Mouse (Mus musculus): Measurements from ENCODE around the gene Sh3bgrl2. TPM values are rescaled to one million over a fixed set of nuclear protein-coding genes. Genes with fewer than 3 reads are reported as not detected.

Sh3bgrl2 gene
- polyA plus RNA-seq, 1 experiment from 2014 or later = 13.9 TPM

GRCm38 (mm10) chr9:83603159-83603558, 55.0 kb downstream of the Sh3bgrl2 start:
- WGBS = 52% methylated on average over 2 of the region's 2 CpGs
- H3K4me1 ChIP-seq (ENCODE audit: control insufficient read depth in 2 of 2, insufficient read depth in 2 of 2, low read length in 2 of 2) = peaks cover 8 to 27% of the 10 kb centered on the region in 2 experiments

GRCm38 (mm10) chr9:83605886-83606640, 57.9 kb downstream of the Sh3bgrl2 start:
- no peak overlapping the region for H3K9ac ChIP-seq (ENCODE audit: low read length)
- no peak for ATAC-seq (ENCODE audit: insufficient number of reproducible peaks, insufficient read depth, low FRiP score, low read depth)
- 66% methylated on average over 8 of the region's 8 CpGs for WGBS
- no peak overlapping the region for H3K4me2 ChIP-seq (ENCODE audit: low read length)
- no peaks in the 10 kb centered on the region for H3K36me3 ChIP-seq (ENCODE audit: control insufficient read depth, insufficient read depth, low read length)
- no peaks in the 10 kb centered on the region for H3K9me3 ChIP-seq (ENCODE audit: control insufficient read depth, low read length)
- H3K27ac ChIP-seq (replicated peaks in 1 of 2; ENCODE audit: control insufficient read depth in 1 of 2, insufficient read depth in 1 of 2, low read depth in 2 of 2, low read length in 2 of 2) = no peak overlapping the region
- no peak overlapping the region for H3K4me3 ChIP-seq (ENCODE audit: control insufficient read depth in 1 of 2, insufficient read depth in 1 of 2, low read depth in 1 of 2, low read length in 2 of 2)
- H3K27me3 ChIP-seq (ENCODE audit: control insufficient read depth, insufficient read depth, low read length) = no peaks in the 10 kb centered on the region
- H3K4me1 ChIP-seq (ENCODE audit: control insufficient read depth in 2 of 2, insufficient read depth in 2 of 2, low read length in 2 of 2) = peaks cover 11 to 25% of the 10 kb centered on the region in 2 experiments

More at GRCm38 (mm10) chr9:83603159-83603558, 55.0 kb downstream of the Sh3bgrl2 start:
- Histone ChIP-seq H3K9ac (ENCODE audit: low read length) (no peak overlapping the region), H3K27me3 (ENCODE audit: control insufficient read depth, insufficient read depth, low read length) (no peaks in the 10 kb centered on the region), H3K4me3 (ENCODE audit: control insufficient read depth in 1 of 2, insufficient read depth in 1 of 2, low read depth in 1 of 2, low read length in 2 of 2) (no peak overlapping the region), H3K4me2 (ENCODE audit: low read length) (no peak overlapping the region), H3K9me3 (ENCODE audit: control insufficient read depth, low read length) (no peaks in the 10 kb centered on the region), H3K36me3 (ENCODE audit: control insufficient read depth, insufficient read depth, low read length) (0 out of 2 replicates have a peak, but pooled peaks cover 3% of the 10 kb centered on the region), H3K27ac (replicated peaks in 1 of 2; ENCODE audit: control insufficient read depth in 1 of 2, insufficient read depth in 1 of 2, low read depth in 2 of 2, low read length in 2 of 2) (no peak overlapping the region)
- ATAC-seq (ENCODE audit: insufficient number of reproducible peaks, insufficient read depth, low FRiP score, low read depth) = no peak

DNA sequence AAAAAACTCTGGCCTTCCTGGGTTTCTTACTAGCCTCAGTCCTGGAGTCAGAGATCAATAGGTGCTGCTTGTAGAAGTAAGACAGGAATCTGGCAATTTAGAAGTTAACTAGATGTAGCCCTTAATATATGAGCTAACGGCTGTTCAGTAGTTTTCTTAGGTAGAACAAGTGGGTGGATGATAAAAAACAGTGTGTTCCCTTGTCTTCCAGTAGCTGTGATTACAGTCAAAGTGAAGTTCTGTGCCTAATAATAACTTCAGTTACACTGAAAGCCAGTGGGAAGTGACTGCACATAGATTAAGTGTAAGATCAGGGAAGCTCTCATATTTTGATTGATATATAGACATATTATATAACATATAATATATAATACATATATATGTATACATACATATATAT, 60.0 kb downstream of the Sh3bgrl2 start:
- Histone ChIP-seq H3K27me3 (ENCODE audit: control insufficient read depth, insufficient read depth, low read length) (no peaks in the 10 kb centered on the region), H3K9me3 (ENCODE audit: control insufficient read depth, low read length) (no peaks in the 10 kb centered on the region), H3K27ac (replicated peaks in 1 of 2; ENCODE audit: control insufficient read depth in 1 of 2, insufficient read depth in 1 of 2, low read depth in 2 of 2, low read length in 2 of 2) (no peak overlapping the region), H3K36me3 (ENCODE audit: control insufficient read depth, insufficient read depth, low read length) (no peaks in the 10 kb centered on the region), H3K4me1 (ENCODE audit: control insufficient read depth in 2 of 2, insufficient read depth in 2 of 2, low read length in 2 of 2) (peaks cover 7 to 18% of the 10 kb centered on the region in 2 experiments), H3K9ac (ENCODE audit: low read length) (no peak overlapping the region), H3K4me3 (ENCODE audit: control insufficient read depth in 1 of 2, insufficient read depth in 1 of 2, low read depth in 1 of 2, low read length in 2 of 2) (no peak overlapping the region), H3K4me2 (ENCODE audit: low read length) (no peak overlapping the region)
- no peak for ATAC-seq (ENCODE audit: insufficient number of reproducible peaks, insufficient read depth, low FRiP score, low read depth)
- 20% methylated on average over 1 of the region's 1 CpGs for WGBS

DNA sequence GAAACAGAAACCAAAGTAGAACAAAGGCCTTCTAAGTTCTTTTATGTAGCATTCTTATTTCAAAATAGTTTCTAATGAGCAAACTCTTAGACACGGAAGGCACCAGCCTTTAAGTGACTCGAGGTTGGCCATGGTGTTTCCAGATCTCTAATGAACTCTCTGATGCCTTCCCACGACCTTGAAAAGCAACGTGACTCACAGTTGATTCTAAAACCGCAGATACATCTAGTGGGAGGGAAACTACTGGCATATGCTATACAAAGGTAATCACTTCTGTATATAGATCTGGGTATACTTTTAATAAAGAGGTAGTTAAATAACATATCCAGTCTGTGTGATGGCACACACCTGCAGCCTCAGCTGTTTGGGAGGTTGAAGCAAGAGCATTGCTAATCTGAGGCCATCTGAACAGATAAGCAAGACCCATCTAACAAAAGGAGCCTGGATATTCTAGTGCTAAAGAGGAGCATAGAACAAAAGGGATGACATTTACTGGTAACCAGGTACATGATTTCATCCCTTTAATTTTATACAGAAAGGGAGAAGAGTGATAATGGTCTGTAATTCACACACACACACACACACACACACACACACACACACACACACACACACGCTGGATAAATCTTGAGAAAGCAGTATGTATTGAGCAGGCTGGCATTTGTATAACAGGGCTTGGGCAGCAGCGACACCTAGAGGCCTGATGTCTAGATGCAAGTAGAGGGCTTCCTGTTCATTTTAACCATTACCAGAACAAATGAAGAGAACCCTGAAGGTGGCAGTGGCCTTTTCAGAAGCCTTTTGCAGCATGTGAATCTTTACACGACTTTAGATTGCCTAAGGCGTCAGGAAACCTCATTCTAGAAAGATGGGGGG, 61.5 kb downstream of the Sh3bgrl2 start:
- H3K27me3 ChIP-seq (ENCODE audit: control insufficient read depth, insufficient read depth, low read length) = no peaks in the 10 kb centered on the region
- no peak for ATAC-seq (ENCODE audit: insufficient number of reproducible peaks, insufficient read depth, low FRiP score, low read depth)
- no peaks in the 10 kb centered on the region for H3K9me3 ChIP-seq (ENCODE audit: control insufficient read depth, low read length)
- no peak overlapping the region for H3K27ac ChIP-seq (replicated peaks in 1 of 2; ENCODE audit: control insufficient read depth in 1 of 2, insufficient read depth in 1 of 2, low read depth in 2 of 2, low read length in 2 of 2)
- H3K36me3 ChIP-seq (ENCODE audit: control insufficient read depth, insufficient read depth, low read length) = no peaks in the 10 kb centered on the region
- no peak overlapping the region for H3K4me3 ChIP-seq (ENCODE audit: control insufficient read depth in 1 of 2, insufficient read depth in 1 of 2, low read depth in 1 of 2, low read length in 2 of 2)
- no peak overlapping the region for H3K9ac ChIP-seq (ENCODE audit: low read length)
- H3K4me1 ChIP-seq (ENCODE audit: control insufficient read depth in 2 of 2, insufficient read depth in 2 of 2, low read length in 2 of 2) = peaks cover 10 to 14% of the 10 kb centered on the region in 2 experiments
- WGBS = 40% methylated on average over 9 of the region's 9 CpGs
- H3K4me2 ChIP-seq (ENCODE audit: low read length) = no peak overlapping the region

- Histone ChIP-seq H3K9me3 (ENCODE audit: control insufficient read depth, low read length) (no peaks in the 10 kb centered on the region), H3K4me2 (ENCODE audit: low read length) (peak overlapping the region; percentile 51), H3K27me3 (ENCODE audit: control insufficient read depth, insufficient read depth, low read length) (no peaks in the 10 kb centered on the region), H3K4me1 (ENCODE audit: control insufficient read depth in 2 of 2, insufficient read depth in 2 of 2, low read length in 2 of 2) (peaks cover 10 to 13% of the 10 kb centered on the region in 2 experiments), H3K36me3 (ENCODE audit: control insufficient read depth, insufficient read depth, low read length) (no peaks in the 10 kb centered on the region), H3K4me3 (ENCODE audit: control insufficient read depth in 1 of 2, insufficient read depth in 1 of 2, low read depth in 1 of 2, low read length in 2 of 2) (no peak overlapping the region), H3K27ac (replicated peaks in 1 of 2; ENCODE audit: control insufficient read depth in 1 of 2, insufficient read depth in 1 of 2, low read depth in 2 of 2, low read length in 2 of 2) (peak overlapping the region in 1 of 2 experiments; percentile 40; a peak in 1 of 4 replicates), H3K9ac (ENCODE audit: low read length) (no peak overlapping the region)
- WGBS = 16% methylated on average over 6 of the region's 6 CpGs
- no peak; the same call in 1 of the 2 replicates for ATAC-seq (ENCODE audit: insufficient number of reproducible peaks, insufficient read depth, low FRiP score, low read depth)
These were observed 67.9 kb downstream of the Sh3bgrl2 start for GRCm38 (mm10) chr9:83615912-83616585.

DNA sequence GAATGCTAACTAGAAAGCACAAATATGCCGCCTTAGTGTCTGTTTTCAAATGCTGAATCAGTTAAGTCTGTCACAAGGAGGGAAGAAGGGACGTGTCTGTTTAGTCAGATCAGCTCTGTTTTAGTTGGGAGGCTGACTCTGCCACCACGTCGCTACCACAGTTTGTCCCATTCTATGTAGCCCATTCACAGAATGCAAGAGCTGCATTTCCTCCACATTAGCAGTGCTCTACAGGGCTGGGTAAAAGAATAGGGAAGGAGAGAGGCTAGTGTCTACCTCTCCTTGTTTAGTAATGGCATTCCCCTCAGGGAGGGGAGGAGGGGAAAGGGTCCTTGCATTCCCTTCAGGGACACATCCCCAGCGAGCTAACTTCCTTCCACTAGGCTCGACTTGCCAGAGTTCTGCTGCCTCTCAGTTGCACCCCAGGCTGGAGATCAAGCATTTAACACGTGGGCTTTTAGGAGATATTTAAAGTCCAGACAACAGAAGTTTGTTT, 68.5 kb downstream of the Sh3bgrl2 start:
- H3K36me3 ChIP-seq (ENCODE audit: control insufficient read depth, insufficient read depth, low read length) = no peaks in the 10 kb centered on the region
- H3K9me3 ChIP-seq (ENCODE audit: control insufficient read depth, low read length) = no peaks in the 10 kb centered on the region
- WGBS = 16% methylated on average over 7 of the region's 7 CpGs
- no peaks in the 10 kb centered on the region for H3K27me3 ChIP-seq (ENCODE audit: control insufficient read depth, insufficient read depth, low read length)
- no peak overlapping the region for H3K4me3 ChIP-seq (ENCODE audit: control insufficient read depth in 1 of 2, insufficient read depth in 1 of 2, low read depth in 1 of 2, low read length in 2 of 2)
- peak overlapping the region in 1 of 2 experiments; percentile 40; a peak in 2 of 4 replicates for H3K27ac ChIP-seq (replicated peaks in 1 of 2; ENCODE audit: control insufficient read depth in 1 of 2, insufficient read depth in 1 of 2, low read depth in 2 of 2, low read length in 2 of 2)
- peaks cover 10 to 13% of the 10 kb centered on the region in 2 experiments for H3K4me1 ChIP-seq (ENCODE audit: control insufficient read depth in 2 of 2, insufficient read depth in 2 of 2, low read length in 2 of 2)
- H3K9ac ChIP-seq (ENCODE audit: low read length) = no peak overlapping the region
- ATAC-seq (ENCODE audit: insufficient number of reproducible peaks, insufficient read depth, low FRiP score, low read depth) = 0 out of 2 replicates have a peak, but pooled peaks have one; percentile 17
- peak overlapping the region; percentile 51 for H3K4me2 ChIP-seq (ENCODE audit: low read length)

GRCm38 (mm10) chr9:83623455-83623854, 75.3 kb downstream of the Sh3bgrl2 start:
- ATAC-seq (ENCODE audit: insufficient number of reproducible peaks, insufficient read depth, low FRiP score, low read depth) = no peak
- no peak overlapping the region for H3K4me3 ChIP-seq (ENCODE audit: control insufficient read depth in 1 of 2, insufficient read depth in 1 of 2, low read depth in 1 of 2, low read length in 2 of 2)
- H3K36me3 ChIP-seq (ENCODE audit: control insufficient read depth, insufficient read depth, low read length) = no peaks in the 10 kb centered on the region
- no peak overlapping the region for H3K9ac ChIP-seq (ENCODE audit: low read length)
- H3K4me2 ChIP-seq (ENCODE audit: low read length) = no peak overlapping the region
- no peaks in the 10 kb centered on the region for H3K27me3 ChIP-seq (ENCODE audit: control insufficient read depth, insufficient read depth, low read length)
- no peaks in the 10 kb centered on the region for H3K9me3 ChIP-seq (ENCODE audit: control insufficient read depth, low read length)
- 68% methylated on average over 6 of the region's 6 CpGs for WGBS
- H3K4me1 ChIP-seq (ENCODE audit: control insufficient read depth in 2 of 2, insufficient read depth in 2 of 2, low read length in 2 of 2) = no peaks in the 10 kb centered on the region
- H3K27ac ChIP-seq (replicated peaks in 1 of 2; ENCODE audit: control insufficient read depth in 1 of 2, insufficient read depth in 1 of 2, low read depth in 2 of 2, low read length in 2 of 2) = 0 out of 4 replicates have a peak overlapping the region, but pooled peaks of 1 of the 2 experiments have one; percentile 19
